Mouse (Mus musculus) heart, adult 2 months (tissue): ENCODE data around the gene Vmn2r90. TPM values are rescaled to one million over a fixed set of nuclear protein-coding genes. Genes with fewer than 3 reads are reported as not detected.
A peak's percentile ranks its signal among the peaks of the same experiment; 100 is the strongest.
"Not testable (repeated sequence)": the region's sequence is repeated elsewhere in the genome, so short reads cannot be mapped to it uniquely, and the experiment has no call there.

ENCODE experiments used
- DNase-seq, 2 experiments: peaks; one replicate each; pipeline ENCODE4 v3.0.0; 2021
- H3K27ac ChIP-seq: fragments of 200-600 bp; 2 replicates; pipeline ENCODE4 v1.8.1; 2022
- H3K27me3 ChIP-seq: fragments of 200-500 bp; 2 replicates; pipeline ENCODE4 v1.6.1; 2012; ENCODE audit warnings: mild to moderate bottlenecking, low read length, inconsistent platforms, mixed read lengths; ENCODE audit not compliant: control insufficient read depth, insufficient read depth
- H3K36me3 ChIP-seq: fragments of 200-500 bp; 2 replicates; pipeline ENCODE4 v1.6.1; 2012; ENCODE audit warnings: low read length, inconsistent platforms; ENCODE audit not compliant: control insufficient read depth, insufficient read depth
- H3K4me1 ChIP-seq: fragments of 200-500 bp; 2 replicates; pipeline ENCODE4 v1.6.1; 2011; ENCODE audit warnings: low read length; ENCODE audit not compliant: control insufficient read depth, insufficient read depth
- H3K4me3 ChIP-seq: fragments of 200-600 bp; 2 replicates; pipeline ENCODE4 v1.8.1; 2022
- H3K79me2 ChIP-seq: fragments of 200-500 bp; replicated peaks from 2 replicates; pipeline ENCODE4 v1.6.1; 2012; ENCODE audit warnings: mild to moderate bottlenecking, inconsistent platforms, low read length, moderate library complexity, mixed read lengths; ENCODE audit not compliant: control insufficient read depth, insufficient read depth
- H3K9ac ChIP-seq: fragments of 200-500 bp; 2 replicates; pipeline ENCODE4 v1.6.1; 2012; ENCODE audit warnings: low read depth, mild to moderate bottlenecking, control low read depth, inconsistent platforms, low read length, mixed read lengths
- CTCF ChIP-seq: fragments of 200-600 bp; IDR thresholded peaks from 2 replicates; pipeline ENCODE4 v1.8.1; 2022; ENCODE audit warnings: antibody characterized with exemption, mild to moderate bottlenecking, moderate library complexity
- EP300 ChIP-seq: fragments of 200-500 bp; IDR thresholded peaks from 2 replicates; pipeline ENCODE4 v1.6.1; 2011; ENCODE audit warnings: low read depth, low read length, control low read depth; ENCODE audit not compliant: insufficient read depth
- POLR2A ChIP-seq: fragments of 200-500 bp; IDR thresholded peaks from 2 replicates; pipeline ENCODE4 v1.6.1; 2011; ENCODE audit warnings: mild to moderate bottlenecking, low read depth, low read length, control low read depth; ENCODE audit not compliant: insufficient read depth
- whole genome bisulfite sequencing: fragments of 180-500 bp; shearing (Covaris S2); methylation state at CpG from one replicate; pipeline ENCODE4 v1.1.7; 2018; 5-methylcytosine and 5-hydroxymethylcytosine counted together
- intact Hi-C: fragments of 180-260 bp; cut with DNase I; formaldehyde crosslinking; loops from one replicate; pipeline ENCODE4 v1.15.1; 2025
- polyA plus RNA-seq: library from polyadenylated mRNA; depleted of rRNA; stranded (reverse); fragments of >200 nt; gene quantifications from 2 replicates; pipeline ENCODE4 v1.2.3, GENCODE M21; 2012; rRNA removed
- total RNA-seq, 2 experiments: library from RNA; stranded (reverse); gene quantifications; 2 replicates each; pipeline ENCODE4 v1.2.3; 2021

Gene Vmn2r90
- total and polyA plus RNA-seq, 3 experiments, result not detected

GRCm38 (mm10) chr17:17741516-17741915 is 38.0 kb downstream of the Vmn2r90 start:
- H3K27ac ChIP-seq, intact Hi-C loops, H3K4me3 ChIP-seq, H3K79me2 ChIP-seq, H3K4me1 ChIP-seq, DNase-seq, H3K9ac ChIP-seq, H3K36me3 ChIP-seq, H3K27me3 ChIP-seq: not testable (repeated sequence)

GRCm38 (mm10) chr17:17749371-17749770 is 45.8 kb downstream of the Vmn2r90 start:
- H3K27ac ChIP-seq, H3K9ac ChIP-seq, H3K79me2 ChIP-seq, H3K27me3 ChIP-seq, H3K36me3 ChIP-seq, H3K4me1 ChIP-seq, H3K4me3 ChIP-seq: not testable (repeated sequence)
- TF ChIP-seq CTCF, result peak; percentile 74
- DNase-seq, result peak; percentile 8 to 26
- WGBS, result 2% methylated on average over 4 of the region's 4 CpGs
- intact Hi-C loops, result loop anchor here (2.0 kb wide), 1 partner anchor 357 kb away; no protein-coding TSS in a partner anchor

- Histone ChIP-seq H3K4me3 (no peak overlapping the region), H3K36me3 (no peaks in the 10 kb centered on the region), H3K9ac (no peak overlapping the region), H3K27ac (no peak overlapping the region), H3K4me1 (no peaks in the 10 kb centered on the region), H3K79me2 (no peaks in the 10 kb centered on the region), H3K27me3 (no peaks in the 10 kb centered on the region)
- 80% methylated on average over 1 of the region's 1 CpGs for WGBS
- DNase-seq, result no peak
- TF ChIP-seq CTCF (no peak), POLR2A (no peak), EP300 (no peak)
- intact Hi-C loops, result no loop called here
Observed at GRCm38 (mm10) chr17:17762614-17763293, 59.2 kb downstream of the Vmn2r90 start.

GRCm38 (mm10) chr17:17764206-17764605 is 60.7 kb downstream of the Vmn2r90 start:
- Histone ChIP-seq H3K79me2 (no peaks in the 10 kb centered on the region), H3K36me3 (no peaks in the 10 kb centered on the region), H3K9ac (no peak overlapping the region), H3K27ac (no peak overlapping the region), H3K4me3 (no peak overlapping the region), H3K4me1 (no peaks in the 10 kb centered on the region), H3K27me3 (no peaks in the 10 kb centered on the region)
- TF ChIP-seq POLR2A, result no peak
- TF ChIP-seq EP300, result no peak
- no peak for TF ChIP-seq CTCF
- intact Hi-C loops, result no loop called here
- 22% methylated on average over 1 of the region's 1 CpGs for WGBS
- no peak for DNase-seq

GRCm38 (mm10) chr17:17766481-17766880 is 62.9 kb downstream of the Vmn2r90 start:
- DNase-seq, result no peak
- Histone ChIP-seq H3K27ac (no peak overlapping the region), H3K36me3 (no peaks in the 10 kb centered on the region), H3K27me3 (no peaks in the 10 kb centered on the region), H3K4me3 (no peak overlapping the region), H3K4me1 (no peaks in the 10 kb centered on the region), H3K79me2 (no peaks in the 10 kb centered on the region), H3K9ac (no peak overlapping the region)
- intact Hi-C loops, result loop anchor here (1.0 to 5.0 kb wide), 2 partner anchors 71 to 130 kb away; no protein-coding TSS in a partner anchor
- WGBS, result 10% methylated on average over 3 of the region's 3 CpGs
- no peak for TF ChIP-seq EP300
- peak; percentile 88 for TF ChIP-seq CTCF
- TF ChIP-seq POLR2A, result no peak

Other genes with a start within 250 kb of the Vmn2r90 start
- gene Lnpep, start 78.7 kb upstream of the Vmn2r90 start, total RNA-seq, result 100 to 1,000 TPM; 139 to 184 TPM
- gene Lnpep, start 78.7 kb upstream of the Vmn2r90 start, polyA plus RNA-seq, result 17.5 and 41.0 TPM in 2 replicates
- gene Spaca6, start 123.4 kb downstream of the Vmn2r90 start, total RNA-seq, result 10 to 100 TPM in 1 of 2 experiments, 1 to 10 TPM in 1; 9.2 to 15.3 TPM
- 17.8 and 19.3 TPM in 2 replicates for gene Spaca6, start 123.4 kb downstream of the Vmn2r90 start, polyA plus RNA-seq
- gene Has1, start 151.5 kb downstream of the Vmn2r90 start, total RNA-seq, result under 1 TPM; 0.18 to 0.25 TPM
- gene Has1, start 151.5 kb downstream of the Vmn2r90 start, polyA plus RNA-seq, result 0.64 and 0.80 TPM in 2 replicates
- gene Fpr1, start 180.2 kb downstream of the Vmn2r90 start, total RNA-seq, result not detected
- 0.53 and 0.66 TPM in 2 replicates for gene Fpr1, start 180.2 kb downstream of the Vmn2r90 start, polyA plus RNA-seq
- gene Fpr2, start 184.1 kb downstream of the Vmn2r90 start, total RNA-seq, result under 1 TPM in 1 of 2 experiments, not detected in 1; 0.39 TPM
- gene Fpr2, start 184.1 kb downstream of the Vmn2r90 start, polyA plus RNA-seq, result 0.29 and 0.49 TPM in 2 replicates
- gene Fpr3, start 184.1 kb downstream of the Vmn2r90 start, total RNA-seq, result not detected
- not detected in 2 replicates for gene Fpr3, start 184.1 kb downstream of the Vmn2r90 start, polyA plus RNA-seq